Mouse (Mus musculus): ENCODE measurements around the gene Htra3.

- no peak for TF ChIP-seq CTCF (IDR thresholded peaks at IDR 0.05; ENCODE audit: low read depth)
- no peak for TF ChIP-seq EP300 (IDR thresholded peaks at IDR 0.05; ENCODE audit: low read depth)
Measured at GRCm38 (mm10) chr5:35609971-35610370, 69.6 kb downstream of the Htra3 start.

All from liver, postnatal 0 days (tissue).